Mouse (Mus musculus) c-Kit-positive CD71-negative TER-119-negative erythroid progenitor cells, embryonic 14.5 days (primary cell): Measurements from ENCODE around the gene Fbxo42.

Experiments used
- DNase-seq: peaks from one replicate; pipeline ENCODE4 v3.0.0-alpha.2; 2013; ENCODE audit warnings: low read depth

Gene Fbxo42

GRCm38 (mm10) chr4:141219583-141220213 lies 72.0 kb downstream of the Fbxo42 start:
- DNase-seq, result no peak

- DNase-seq, result no peak
Observed at GRCm38 (mm10) chr4:141221848-141222247, 74.1 kb downstream of the Fbxo42 start.

GRCm38 (mm10) chr4:141222752-141223151 lies 75.0 kb downstream of the Fbxo42 start:
- DNase-seq, result no peak

DNA sequence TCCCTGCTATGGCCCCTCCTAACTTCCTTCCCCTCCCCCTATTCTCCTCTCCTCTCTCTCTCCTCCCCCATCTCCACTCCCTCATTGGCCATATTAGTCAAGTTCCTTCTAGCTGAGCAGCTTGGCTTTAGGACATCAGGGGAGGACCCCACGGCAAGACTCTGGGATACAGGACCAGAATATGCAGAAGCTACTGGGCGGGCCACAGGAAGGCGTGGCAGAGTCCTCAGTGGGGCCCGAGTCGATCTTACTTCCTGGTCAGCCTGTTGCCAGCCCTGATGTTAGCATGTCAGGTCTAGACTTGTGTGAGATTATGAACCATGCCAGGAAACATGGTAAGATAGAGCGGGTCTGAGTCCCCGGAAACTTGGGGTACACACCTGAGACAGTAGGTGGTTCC lies 81.0 kb downstream of the Fbxo42 start:
- DNase-seq, result no peak

- DNase-seq, result no peak
Observed at GRCm38 (mm10) chr4:141233196-141233595, 85.5 kb downstream of the Fbxo42 start.

- DNase-seq, result no peak
Observed at GRCm38 (mm10) chr4:141235537-141236111, 87.9 kb downstream of the Fbxo42 start.

DNA sequence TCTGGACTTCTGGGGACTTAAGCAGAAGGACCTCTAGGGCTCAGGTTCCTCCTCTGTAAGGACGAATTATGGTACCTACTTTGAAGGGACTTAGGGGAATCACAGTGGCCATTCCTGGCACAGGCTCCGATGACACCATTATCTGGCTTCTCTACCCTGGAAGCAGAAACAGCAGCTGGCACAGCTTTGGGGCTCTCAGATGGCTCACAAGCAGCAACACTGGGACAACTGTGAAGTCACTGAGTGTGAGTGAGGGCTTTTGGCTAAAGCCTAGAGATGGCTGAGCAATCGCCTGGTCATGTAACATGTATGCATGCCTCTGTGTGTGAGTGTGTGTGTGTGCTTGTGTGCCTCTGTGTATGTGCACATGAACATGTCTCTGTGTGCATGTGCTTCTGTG lies 89.1 kb downstream of the Fbxo42 start:
- no peak for DNase-seq

DNA sequence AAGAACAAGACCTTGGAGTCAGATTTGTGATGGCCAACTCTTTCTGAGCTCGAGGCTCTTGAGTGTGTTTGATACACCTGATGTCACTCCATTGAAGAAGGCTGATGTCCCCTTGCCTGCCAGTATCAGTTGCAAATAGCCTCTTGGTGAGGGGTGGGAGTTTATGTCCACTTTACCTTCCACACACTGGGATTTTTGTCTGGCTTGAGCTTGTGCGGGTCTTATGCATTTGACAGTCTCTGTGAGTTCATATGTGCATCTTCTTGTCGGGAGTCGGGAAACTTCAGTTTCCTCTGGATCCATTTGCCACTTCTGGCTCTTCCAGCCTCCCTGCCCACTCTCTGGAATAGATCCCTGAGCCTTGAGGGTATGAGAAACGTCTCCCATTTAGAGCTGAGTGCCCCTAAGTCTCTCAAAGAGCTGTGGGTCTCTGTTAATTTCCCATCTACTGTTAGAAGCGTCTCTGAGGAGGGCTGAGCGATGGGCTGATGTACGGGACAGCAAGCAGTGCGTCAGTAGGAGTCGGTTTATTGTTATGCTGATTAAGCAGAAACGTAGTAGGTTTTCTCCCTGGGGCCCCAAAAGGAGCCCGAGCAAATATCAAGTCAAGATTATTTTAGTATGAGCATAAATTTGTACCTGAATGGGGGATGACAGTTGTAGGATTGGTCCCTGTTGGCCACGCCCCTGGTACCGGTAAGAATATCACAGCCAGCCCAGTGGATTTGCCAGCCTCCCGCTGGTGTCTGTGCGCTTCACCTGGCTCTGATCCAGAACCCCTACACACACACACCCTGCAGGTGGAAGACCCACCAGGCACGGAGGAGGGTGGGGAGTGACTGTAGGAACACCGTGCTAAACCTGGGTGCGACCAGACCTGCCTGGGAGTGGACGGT lies 91.0 kb downstream of the Fbxo42 start:
- no peak for DNase-seq

- DNase-seq, result peak; percentile 70
Observed at GRCm38 (mm10) chr4:141239388-141240125, 91.8 kb downstream of the Fbxo42 start, which contains the start of gene Arhgef19. TSS of gene Arhgef19 (plus strand) at chr4:141239499.

GRCm38 (mm10) chr4:141240617-141241016 lies 92.9 kb downstream of the Fbxo42 start:
- no peak for DNase-seq

- DNase-seq, result no peak
Observed at GRCm38 (mm10) chr4:141241861-141242260, 94.1 kb downstream of the Fbxo42 start.

GRCm38 (mm10) chr4:141242651-141243241 lies 95.0 kb downstream of the Fbxo42 start:
- DNase-seq, result no peak

- DNase-seq, result no peak
Observed at GRCm38 (mm10) chr4:141243636-141244035, 95.9 kb downstream of the Fbxo42 start.

DNA sequence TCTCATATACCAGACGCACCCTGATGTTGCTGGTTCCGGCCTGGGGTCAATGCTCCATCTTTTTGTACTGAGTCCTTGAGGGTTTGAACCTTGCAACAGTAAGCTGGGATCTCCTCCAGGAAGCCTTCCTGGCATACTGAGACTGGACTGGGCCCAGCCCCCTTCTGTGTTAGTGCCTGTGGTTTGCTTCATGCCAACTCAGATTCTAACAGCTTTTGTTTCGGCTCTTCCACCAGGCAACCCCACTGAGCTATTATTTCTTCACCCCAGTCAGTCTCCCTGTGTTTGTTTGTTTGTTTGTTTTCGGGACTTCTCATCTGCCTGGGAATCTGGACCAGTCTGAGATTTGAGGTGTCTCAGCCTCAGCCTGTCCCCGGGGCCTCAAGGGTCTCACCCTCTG lies 96.7 kb downstream of the Fbxo42 start:
- DNase-seq, result no peak

- no peak for DNase-seq
Observed at GRCm38 (mm10) chr4:141244931-141245425, 97.3 kb downstream of the Fbxo42 start.

GRCm38 (mm10) chr4:141246089-141246997 lies 98.6 kb downstream of the Fbxo42 start:
- no peak for DNase-seq

- no peak for DNase-seq
Observed at GRCm38 (mm10) chr4:141246998-141247350, 99.3 kb downstream of the Fbxo42 start.

GRCm38 (mm10) chr4:141247776-141248613 lies 100.3 kb downstream of the Fbxo42 start:
- no peak for DNase-seq

- no peak for DNase-seq
Observed at GRCm38 (mm10) chr4:141248614-141248978, 100.9 kb downstream of the Fbxo42 start.

- DNase-seq, result no peak
Observed at GRCm38 (mm10) chr4:141249383-141249782, 101.7 kb downstream of the Fbxo42 start.
